10 mouse cellular contexts compared by ENCODE assay signal in genomic region chr2:146549111-146549776, GRCm38 (mm10). TPM values are rescaled to one million over a fixed set of nuclear protein-coding genes. Genes with fewer than 3 reads are reported as not detected.
DNase-seq lines count a peak whose midpoint lies in the region; ATAC-seq lines count a peak whose summit lies in the region.
"Had no signal": no experiment of that assay in that cellular context is flagged by ENCODE, and none has a peak within 500 bp of the region (broad histone marks: within the 10 kb centered on the region; RNA-seq: fewer than 3 reads in every experiment).

No protein-coding gene starts in this region.

- H3K9me3 ChIP-seq in hindbrain, embryonic 10.5 days = no peaks in the 10 kb centered on the region
- H3K9me3 ChIP-seq in stomach, embryonic 16.5 days (replicated peaks; ENCODE audit: control insufficient read depth, low read length) = no peaks in the 10 kb centered on the region
- H3K9me3 ChIP-seq: stomach, embryonic 15.5 days had no signal

- H3K36me3 ChIP-seq in hindbrain, embryonic 10.5 days = no peaks in the 10 kb centered on the region
- H3K36me3 ChIP-seq in stomach, embryonic 16.5 days (ENCODE audit: control insufficient read depth, insufficient read depth, low read length) = no peaks in the 10 kb centered on the region
- H3K36me3 ChIP-seq: stomach, embryonic 15.5 days had no signal

- peak; percentile 2 to 4 for DNase-seq in cerebellum, adult 18-20 months
- no peak for DNase-seq in cerebellum, adult 11-12 months
- peak; percentile 57 for DNase-seq in embryo, embryonic 9.5 days (ENCODE audit: extremely low spot score)
- DNase-seq in hindbrain, embryonic 10.5 days (ENCODE audit: low spot score) = peak; percentile 61
- DNase-seq in lung, postnatal 10 days = peak; percentile 41
- DNase-seq in thymus, adult 18-20 months = no peak

- H3K27ac ChIP-seq in hindbrain, embryonic 10.5 days = peak overlapping the region; percentile 81
- H3K27ac ChIP-seq in stomach, embryonic 16.5 days (ENCODE audit: low read length) = no peak overlapping the region
- H3K27ac ChIP-seq: left cerebral cortex, adult 2 months; stomach, embryonic 15.5 days had no signal

- no peak overlapping the region for H3K4me3 ChIP-seq in hindbrain, embryonic 10.5 days
- H3K4me3 ChIP-seq in stomach, embryonic 16.5 days (replicated peaks; ENCODE audit: low read length) = no peak overlapping the region
- H3K4me3 ChIP-seq: left cerebral cortex, adult 2 months; stomach, embryonic 15.5 days had no signal

- no peak overlapping the region for H3K4me2 ChIP-seq in stomach, embryonic 16.5 days (ENCODE audit: low read depth, low read length)
- H3K4me2 ChIP-seq: stomach, embryonic 15.5 days had no signal

- ATAC-seq in stomach, embryonic 16.5 days (ENCODE audit: insufficient read depth, low FRiP score) = peak; percentile 59; the same call in 1 of the 2 replicates
- ATAC-seq in activated CD4-positive, CD25-positive, alpha-beta regulatory T cell, adult 4 months = no peak

- H3K9ac ChIP-seq in stomach, embryonic 16.5 days (ENCODE audit: low read length) = no peak overlapping the region
- H3K9ac ChIP-seq: stomach, embryonic 15.5 days had no signal

- H3K27me3 ChIP-seq in hindbrain, embryonic 10.5 days (ENCODE audit: insufficient read depth, poor library complexity, severe bottlenecking) = no peaks in the 10 kb centered on the region
- no peaks in the 10 kb centered on the region for H3K27me3 ChIP-seq in stomach, embryonic 16.5 days (ENCODE audit: control insufficient read depth, insufficient read depth, low read length)
- H3K27me3 ChIP-seq: stomach, embryonic 15.5 days had no signal

- WGBS in hindbrain, embryonic 10.5 days = 14% methylated on average over 6 of the region's 6 CpGs
- WGBS in stomach, embryonic 16.5 days = 24% methylated on average over 6 of the region's 6 CpGs

- H3K4me1 ChIP-seq in hindbrain, embryonic 10.5 days (replicated peaks) = peaks cover 21% of the 10 kb centered on the region
- H3K4me1 ChIP-seq in stomach, embryonic 16.5 days (ENCODE audit: control insufficient read depth, insufficient read depth, low read length) = peaks cover 8% of the 10 kb centered on the region; the same call in 1 of the 2 replicates

RNA-seq across cellular contexts. Expression of gene Ralgapa2, which starts 37.1 kb away (rescaled TPM):
- 10.2 and 11.6 TPM in 2 replicates for polyA plus RNA-seq in hindbrain, embryonic 10.5 days (2016; fragmentation: Nextera tagmentation; extraction: Ambion mirVana)
- 6.2 and 9.6 TPM in 2 replicates for polyA plus RNA-seq in stomach, embryonic 16.5 days (2015; fragmentation: Nextera tagmentation; extraction: Ambion mirVana)
- 10 to 100 TPM in 1 of 2 experiments, 1 to 10 TPM in 1; 9.3 to 12.0 TPM for polyA plus RNA-seq in activated CD4-positive, CD25-positive, alpha-beta regulatory T cell, adult 4 months (2017; shearing (Covaris generic))

Comparison
In these comparisons a context has a peak if more than half of its experiments do, and no peak if none do; other contexts are left out.
1. DNase-seq: peak in cerebellum, adult 18-20 months (2 of 2), embryo, embryonic 9.5 days (single experiment), hindbrain, embryonic 10.5 days (single experiment) and lung, postnatal 10 days (single experiment); none in cerebellum, adult 11-12 months (single experiment) and thymus, adult 18-20 months (0 of 2).